Mouse (Mus musculus) liver, adult 2 months (tissue): ENCODE data around the gene Pet100. TPM values are rescaled to one million over a fixed set of nuclear protein-coding genes. Genes with fewer than 3 reads are reported as not detected.

Experiments used
- DNase-seq: peaks from one replicate; pipeline ENCODE4 v3.0.0-alpha.2; 2011; ENCODE audit warnings: low read depth, low spot score; ENCODE audit errors: extremely low read depth
- H3K27ac ChIP-seq: fragments of 200-500 bp; replicated peaks from 2 replicates; pipeline ENCODE4 v1.5.1; 2012; ENCODE audit warnings: low read depth, mild to moderate bottlenecking, control low read depth, inconsistent platforms, low read length; ENCODE audit not compliant: insufficient read depth
- H3K27me3 ChIP-seq: fragments of 200-500 bp; 2 replicates; pipeline ENCODE4 v1.6.1; 2012; ENCODE audit warnings: mild to moderate bottlenecking, moderate library complexity, low read length, inconsistent platforms; ENCODE audit not compliant: control insufficient read depth, insufficient read depth
- H3K36me3 ChIP-seq: fragments of 200-500 bp; 2 replicates; pipeline ENCODE4 v1.6.1; 2012; ENCODE audit warnings: low read length, inconsistent platforms; ENCODE audit not compliant: control insufficient read depth, insufficient read depth
- H3K4me1 ChIP-seq: fragments of 200-500 bp; 2 replicates; pipeline ENCODE4 v1.6.1; 2011; ENCODE audit warnings: low read length; ENCODE audit not compliant: control insufficient read depth, insufficient read depth
- H3K4me3 ChIP-seq: fragments of 200-500 bp; 2 replicates; pipeline ENCODE4 v1.5.1; 2011; ENCODE audit warnings: low read depth, mild to moderate bottlenecking, control low read depth, low read length, moderate library complexity; ENCODE audit not compliant: insufficient read depth
- H3K79me2 ChIP-seq: fragments of 200-500 bp; 2 replicates; pipeline ENCODE4 v1.6.1; 2012; ENCODE audit warnings: inconsistent platforms, mild to moderate bottlenecking, low read length, moderate library complexity; ENCODE audit not compliant: control insufficient read depth, insufficient read depth
- H3K9ac ChIP-seq: fragments of 200-500 bp; 2 replicates; pipeline ENCODE4 v1.6.1; 2012; ENCODE audit warnings: low read depth, mild to moderate bottlenecking, control low read depth, inconsistent platforms, low read length
- CTCF ChIP-seq: fragments of 200-500 bp; IDR thresholded peaks from 2 replicates; pipeline ENCODE4 v1.5.1; 2011; ENCODE audit warnings: low read depth, low read length, control low read depth
- POLR2A ChIP-seq: fragments of 200-500 bp; IDR thresholded peaks from 2 replicates; pipeline ENCODE4 v1.6.1; 2011; ENCODE audit warnings: low read length, control low read depth; ENCODE audit not compliant: insufficient read depth; ENCODE audit errors: extremely low read depth
- WGBS: fragments of 180-500 bp; shearing (Covaris S2); methylation state at CpG from one replicate; pipeline ENCODE4 v1.1.7; 2018; 5-methylcytosine and 5-hydroxymethylcytosine counted together
- polyA plus RNA-seq: library from polyadenylated mRNA; depleted of rRNA; stranded (reverse); fragments of >200 nt; gene quantifications from 2 replicates; pipeline ENCODE4 v1.2.3, GENCODE M21; 2012
- total RNA-seq: library from RNA; depleted of rRNA; stranded (reverse); fragments of >200 nt; gene quantifications from 2 replicates; pipeline ENCODE4 v1.2.3, GENCODE M21; 2014

Gene Pet100
- total and polyA plus RNA-seq, 2 experiments = 12.8 to 26.1 TPM

- no peak for TF ChIP-seq POLR2A
- TF ChIP-seq CTCF = no peak
- no peak overlapping the region for H3K27ac ChIP-seq
- H3K27me3 ChIP-seq = no peaks in the 10 kb centered on the region
- DNase-seq = no peak
- peaks cover 3% of the 10 kb centered on the region; the same call in 1 of the 2 replicates for H3K4me1 ChIP-seq
- H3K36me3 ChIP-seq = no peaks in the 10 kb centered on the region
- H3K4me3 ChIP-seq = no peak overlapping the region
- H3K79me2 ChIP-seq = peaks cover 12% of the 10 kb centered on the region; the same call in 1 of the 2 replicates
- H3K9ac ChIP-seq = no peak overlapping the region
- 85% methylated on average over 2 of the region's 2 CpGs for WGBS
These were observed 34.9 kb upstream of the Pet100 start for GRCm38 (mm10) chr8:3586452-3586851.

- 15% methylated on average over 7 of the region's 7 CpGs for WGBS
- H3K27me3 ChIP-seq = no peaks in the 10 kb centered on the region
- peaks cover 12% of the 10 kb centered on the region; the same call in 1 of the 2 replicates for H3K79me2 ChIP-seq
- peak within 1 kb of the TSS; percentile 91 for H3K9ac ChIP-seq
- DNase-seq = no peak
- H3K4me3 ChIP-seq = peak within 1 kb of the TSS; percentile 91
- H3K4me1 ChIP-seq = peaks cover 5% of the 10 kb centered on the region; the same call in 1 of the 2 replicates
- TF ChIP-seq CTCF (no peak), POLR2A (no peak)
- H3K36me3 ChIP-seq = no peaks in the 10 kb centered on the region
- peak within 1 kb of the TSS; percentile 71 for H3K27ac ChIP-seq
These were observed 34.4 kb upstream of the Pet100 start, which contains the start of gene Camsap3 for GRCm38 (mm10) chr8:3586993-3587390. Camsap3 (plus strand) TSS chr8:3587293.

- Histone ChIP-seq H3K27me3 (no peaks in the 10 kb centered on the region), H3K4me1 (peaks cover 5% of the 10 kb centered on the region; the same call in 1 of the 2 replicates), H3K36me3 (no peaks in the 10 kb centered on the region), H3K9ac (peak overlapping the region; percentile 91), H3K27ac (peak overlapping the region; percentile 71), H3K4me3 (peak overlapping the region; percentile 91), H3K79me2 (peaks cover 16% of the 10 kb centered on the region)
- TF ChIP-seq POLR2A (peak; percentile 88; the same call in 1 of the 2 replicates), CTCF (no peak)
- 1% methylated on average over 73 of the region's 77 CpGs for WGBS
- peak; percentile 48 for DNase-seq
These were observed 33.7 kb upstream of the Pet100 start for GRCm38 (mm10) chr8:3587391-3588257.

- H3K4me1 ChIP-seq = peaks cover 6% of the 10 kb centered on the region; the same call in 1 of the 2 replicates
- H3K27me3 ChIP-seq = no peaks in the 10 kb centered on the region
- H3K27ac ChIP-seq = peak overlapping the region; percentile 71
- H3K36me3 ChIP-seq = no peaks in the 10 kb centered on the region
- DNase-seq = no peak
- peak overlapping the region; percentile 91 for H3K4me3 ChIP-seq
- TF ChIP-seq CTCF = no peak
- no peak for TF ChIP-seq POLR2A
- 10% methylated on average over 11 of the region's 11 CpGs for WGBS
- peaks cover 23% of the 10 kb centered on the region for H3K79me2 ChIP-seq
- peak overlapping the region; percentile 91 for H3K9ac ChIP-seq
These were observed 33.1 kb upstream of the Pet100 start for GRCm38 (mm10) chr8:3588258-3588633.

GRCm38 (mm10) chr8:3593470-3593869, 27.9 kb upstream of the Pet100 start:
- no peak overlapping the region for H3K27ac ChIP-seq
- peak; percentile 67 for DNase-seq
- 50% methylated on average over 3 of the region's 3 CpGs for WGBS
- H3K9ac ChIP-seq = no peak overlapping the region
- H3K27me3 ChIP-seq = no peaks in the 10 kb centered on the region
- TF ChIP-seq POLR2A (no peak), CTCF (no peak)
- no peaks in the 10 kb centered on the region for H3K36me3 ChIP-seq
- peaks cover 20% of the 10 kb centered on the region for H3K79me2 ChIP-seq
- H3K4me3 ChIP-seq = no peak overlapping the region
- peaks cover 6% of the 10 kb centered on the region for H3K4me1 ChIP-seq
